Mouse (Mus musculus): ENCODE data around the gene Med27.

GRCm38 (mm10) chr2:29465649-29466137 lies 119.1 kb downstream of the Med27 start:
- no peak for TF ChIP-seq POLR2A (IDR thresholded peaks at IDR 0.05; ENCODE audit: low read depth, low read length)
- no peak for TF ChIP-seq CTCF (IDR thresholded peaks at IDR 0.05; ENCODE audit: extremely low read depth, insufficient read length, insufficient replicate concordance, low read depth, low read length)
